Mouse (Mus musculus) NIH3T3 (cell line): Measurements from ENCODE around the gene Rsg1.
A peak's percentile ranks its signal among the peaks of the same experiment; 100 is the strongest.

Experiments used
- DNase-seq: peaks from one replicate; pipeline ENCODE4 v3.0.0-alpha.2; 2012; ENCODE audit warnings: low read depth

The Rsg1 gene

GRCm38 (mm10) chr4:141247776-141248613 lies 34.2 kb downstream of the Rsg1 start:
- DNase-seq, result no peak

GRCm38 (mm10) chr4:141248614-141248978 lies 34.8 kb downstream of the Rsg1 start:
- DNase-seq, result no peak

GRCm38 (mm10) chr4:141249383-141249782 lies 35.6 kb downstream of the Rsg1 start:
- DNase-seq, result no peak

GRCm38 (mm10) chr4:141251071-141251470 lies 37.3 kb downstream of the Rsg1 start:
- DNase-seq, result no peak

- DNase-seq, result no peak
Observed at GRCm38 (mm10) chr4:141252641-141253040, 38.9 kb downstream of the Rsg1 start.

- no peak for DNase-seq
Observed at GRCm38 (mm10) chr4:141254234-141254633, 40.5 kb downstream of the Rsg1 start.

- DNase-seq, result no peak
Observed at GRCm38 (mm10) chr4:141257440-141257839, 43.7 kb downstream of the Rsg1 start.

- no peak for DNase-seq
Observed at GRCm38 (mm10) chr4:141259413-141259812, 45.7 kb downstream of the Rsg1 start.

GRCm38 (mm10) chr4:141260007-141260723 lies 46.4 kb downstream of the Rsg1 start:
- DNase-seq, result peak; percentile 79

GRCm38 (mm10) chr4:141262906-141263637 lies 49.3 kb downstream of the Rsg1 start:
- no peak for DNase-seq

- DNase-seq, result no peak
Observed at GRCm38 (mm10) chr4:141265979-141266637, 52.4 kb downstream of the Rsg1 start.

- no peak for DNase-seq
Observed at GRCm38 (mm10) chr4:141267250-141267649, 53.5 kb downstream of the Rsg1 start.

GRCm38 (mm10) chr4:141267837-141268236 lies 54.1 kb downstream of the Rsg1 start:
- peak; percentile 81 for DNase-seq

- DNase-seq, result no peak
Observed at GRCm38 (mm10) chr4:141268350-141268749, 54.6 kb downstream of the Rsg1 start.

GRCm38 (mm10) chr4:141269080-141269479 lies 55.3 kb downstream of the Rsg1 start:
- no peak for DNase-seq

- DNase-seq, result no peak
Observed at GRCm38 (mm10) chr4:141270201-141270940, 56.6 kb downstream of the Rsg1 start.

GRCm38 (mm10) chr4:141271228-141271627 lies 57.5 kb downstream of the Rsg1 start:
- DNase-seq, result no peak

GRCm38 (mm10) chr4:141271721-141272120 lies 58.0 kb downstream of the Rsg1 start:
- DNase-seq, result no peak

GRCm38 (mm10) chr4:141272878-141273277 lies 59.1 kb downstream of the Rsg1 start:
- peak; percentile 74 for DNase-seq

- peak; percentile 94 for DNase-seq
Observed at GRCm38 (mm10) chr4:141273296-141273695, 59.5 kb downstream of the Rsg1 start.
